Mouse (Mus musculus): ENCODE results near the gene Mettl7a1.
"Not testable (repeated sequence)": the region's sequence is repeated elsewhere in the genome, so short reads cannot be mapped to it uniquely, and the experiment has no call there.

Gene Mettl7a1

DNA sequence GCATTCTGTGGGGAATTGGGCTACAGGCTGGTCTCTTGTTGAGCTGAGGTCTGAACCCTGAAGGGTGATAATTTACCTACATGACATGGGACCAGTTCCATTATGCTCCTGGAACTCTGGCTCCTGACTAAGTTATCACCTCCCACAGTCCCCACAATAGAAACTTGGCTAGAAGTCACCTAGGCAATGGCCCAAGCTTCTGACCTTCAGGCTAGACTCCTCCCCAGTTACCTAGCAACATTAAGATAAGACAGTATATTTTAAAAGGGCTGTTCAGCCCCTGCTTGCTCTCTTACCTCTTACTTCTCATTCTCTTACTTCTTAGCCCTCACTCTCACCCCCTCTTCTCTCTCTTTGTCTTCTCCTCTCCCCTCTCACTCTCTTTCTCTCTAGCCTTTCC, 41.5 kb downstream of the Mettl7a1 start:
- no peak for DNase-seq (ENCODE audit: low spot score)

DNA sequence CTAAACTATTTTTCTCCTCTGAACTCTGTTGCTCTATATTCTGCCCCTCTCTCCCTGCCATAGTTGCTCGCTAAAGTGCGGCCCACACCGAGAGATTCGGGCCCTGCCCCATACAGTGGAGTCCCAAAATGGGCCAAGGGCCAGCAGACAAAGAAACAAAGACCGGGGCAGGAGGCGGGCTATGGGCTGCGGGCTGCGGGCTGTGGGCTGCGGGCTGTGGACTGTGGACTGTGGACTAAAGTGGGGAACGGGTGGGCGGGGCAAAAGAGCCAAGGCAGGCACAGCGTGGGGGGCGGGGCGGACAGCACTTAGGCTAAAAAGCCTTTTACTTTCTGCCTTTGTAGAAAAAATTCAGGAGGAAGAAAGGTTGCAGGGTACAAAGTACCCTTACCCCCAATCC, 42.8 kb downstream of the Mettl7a1 start:
- DNase-seq (ENCODE audit: low spot score): no peak

DNA sequence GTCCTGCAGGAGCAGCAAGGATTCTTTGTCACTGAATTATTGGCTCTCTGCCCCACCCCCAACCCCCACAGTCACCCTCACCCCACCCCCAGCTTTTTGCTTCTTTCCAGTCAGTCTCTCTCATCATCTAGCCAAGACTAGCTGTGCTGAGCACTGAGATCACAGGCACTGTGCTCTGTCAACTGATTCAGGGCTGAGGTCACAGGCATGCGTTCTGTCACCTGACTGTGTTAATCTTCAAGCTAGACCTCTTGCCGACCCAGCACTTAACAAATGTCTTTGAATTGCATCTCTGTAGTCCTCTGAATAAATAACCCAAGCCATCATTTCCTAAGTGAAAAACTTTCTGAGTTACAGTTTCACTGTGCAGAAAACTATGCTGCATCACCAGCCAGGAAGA, 45.6 kb downstream of the Mettl7a1 start:
- no peak for DNase-seq (ENCODE audit: low spot score)

DNA sequence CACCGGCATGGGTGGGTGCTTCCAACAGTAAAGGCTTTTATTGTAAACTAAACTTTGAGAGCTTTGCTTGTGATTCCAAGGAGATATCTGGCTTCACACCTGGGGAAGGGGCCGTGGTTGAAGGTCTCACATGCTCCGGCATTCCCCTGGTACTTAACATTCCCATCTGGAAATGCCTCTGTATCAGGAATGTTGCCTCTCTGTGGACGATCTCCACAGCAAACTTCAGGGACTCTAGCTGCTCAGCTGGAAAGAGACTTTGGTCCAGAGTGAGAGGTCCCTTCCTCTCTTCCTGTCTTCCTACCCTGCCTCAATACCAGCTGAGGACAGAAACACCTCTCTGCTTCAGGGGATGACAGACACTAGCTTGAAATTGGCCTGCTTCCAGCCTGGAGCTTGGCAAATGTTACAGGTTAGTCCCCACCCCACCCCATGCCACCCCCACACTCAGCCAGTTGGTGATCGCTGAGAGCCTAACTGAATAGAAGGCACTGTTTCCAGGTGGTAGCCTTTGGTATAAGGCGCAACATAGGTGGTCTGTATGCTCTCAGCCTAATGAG, 47.6 kb downstream of the Mettl7a1 start:
- no peak for DNase-seq (ENCODE audit: low spot score)

DNA sequence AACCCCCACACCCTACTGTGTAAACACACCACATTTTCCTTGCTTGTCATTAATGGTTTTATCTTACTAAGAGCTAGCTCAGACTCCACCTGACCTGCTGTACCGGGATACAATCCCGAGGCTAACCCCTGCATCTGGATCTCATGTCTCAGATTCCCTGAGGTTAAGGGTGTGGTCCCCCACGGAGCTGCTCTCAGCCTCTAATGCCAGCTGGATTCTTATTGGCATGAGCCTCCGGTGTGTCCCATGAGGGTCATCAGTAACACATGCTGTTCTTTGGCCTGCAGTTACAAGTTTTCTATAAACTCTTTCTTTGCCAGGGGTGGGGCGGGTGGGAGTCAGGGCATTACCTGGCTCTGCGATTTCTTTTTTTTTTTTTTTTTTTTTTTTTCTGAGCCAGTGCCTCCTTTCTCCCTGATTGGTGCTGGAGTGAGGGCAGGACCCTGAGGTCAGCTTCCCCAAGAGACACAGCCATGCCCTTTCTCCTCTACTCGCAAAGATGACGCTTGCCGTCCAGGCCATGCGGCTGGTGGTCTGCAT, 48.8 kb downstream of the Mettl7a1 start, which contains the start of the genes Methig1 and Mettl7a2:
Methig1 (plus strand) TSS at position 439 of the 540 bp plus-strand sequence.
Mettl7a2 (plus strand) TSS at position 490 of the 540 bp plus-strand sequence.
- DNase-seq (ENCODE audit: low spot score): no peak

DNA sequence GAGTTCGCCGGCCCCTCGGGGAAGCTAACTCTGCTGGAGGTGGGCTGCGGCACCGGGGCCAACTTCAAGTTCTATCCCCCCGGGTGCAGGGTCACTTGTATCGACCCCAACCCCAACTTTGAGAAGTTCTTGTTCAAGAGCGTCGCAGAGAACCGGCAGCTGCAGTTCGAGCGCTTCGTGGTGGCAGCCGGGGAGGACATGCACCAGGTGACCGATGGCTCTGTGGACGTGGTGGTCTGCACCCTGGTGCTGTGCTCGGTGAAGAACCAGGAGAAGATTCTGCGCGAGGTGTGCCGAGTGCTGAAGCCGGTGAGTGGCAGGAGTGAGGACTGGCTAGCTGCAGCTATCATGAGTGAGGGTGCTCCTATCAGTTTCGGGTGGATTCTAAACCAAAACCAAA, 49.5 kb downstream of the Mettl7a1 start:
- DNase-seq (ENCODE audit: low spot score): not testable (repeated sequence)

DNA sequence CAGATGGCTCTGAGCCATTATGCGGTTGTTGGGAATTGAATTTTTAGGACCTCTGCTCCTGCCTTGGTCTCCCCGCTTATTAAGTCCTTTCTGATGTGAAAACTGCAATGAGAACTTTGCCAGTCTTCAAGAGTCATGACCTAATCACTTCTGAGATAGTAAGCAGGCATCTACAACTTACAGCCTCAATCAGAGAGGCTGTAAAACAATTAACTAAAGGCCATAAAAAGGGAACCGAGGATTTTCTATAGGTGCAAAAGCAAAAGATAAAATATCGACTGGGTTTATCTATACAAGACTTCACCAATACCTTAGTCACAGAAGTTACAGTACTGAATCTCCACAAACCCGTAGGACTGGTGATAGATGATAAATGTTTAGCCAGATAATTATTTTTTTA, 51.9 kb downstream of the Mettl7a1 start:
- no peak for DNase-seq (ENCODE audit: low spot score)

DNA sequence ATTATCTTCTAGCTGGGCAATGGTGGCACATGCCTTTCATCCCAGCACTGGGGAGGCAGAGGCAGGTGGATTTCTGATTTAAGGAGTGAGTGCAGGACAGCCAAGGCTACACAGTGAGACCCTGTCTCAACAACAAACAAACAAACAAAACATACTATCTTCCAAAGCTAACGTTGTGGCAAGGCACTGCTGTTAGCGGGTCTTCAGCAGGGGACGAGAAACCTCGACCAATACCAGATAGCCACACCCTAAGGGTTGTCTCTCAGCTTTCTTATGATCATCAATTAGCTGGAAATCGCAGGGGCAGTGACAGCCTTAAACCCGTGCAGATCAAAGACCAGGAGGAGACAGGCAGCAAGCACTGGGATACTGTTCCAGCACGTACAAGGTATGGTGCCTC, 60.3 kb downstream of the Mettl7a1 start, which contains the start of gene Higd1c:
Higd1c (plus strand) TSS at position 301 of the 400 bp plus-strand sequence.
- DNase-seq (ENCODE audit: low spot score): no peak

DNA sequence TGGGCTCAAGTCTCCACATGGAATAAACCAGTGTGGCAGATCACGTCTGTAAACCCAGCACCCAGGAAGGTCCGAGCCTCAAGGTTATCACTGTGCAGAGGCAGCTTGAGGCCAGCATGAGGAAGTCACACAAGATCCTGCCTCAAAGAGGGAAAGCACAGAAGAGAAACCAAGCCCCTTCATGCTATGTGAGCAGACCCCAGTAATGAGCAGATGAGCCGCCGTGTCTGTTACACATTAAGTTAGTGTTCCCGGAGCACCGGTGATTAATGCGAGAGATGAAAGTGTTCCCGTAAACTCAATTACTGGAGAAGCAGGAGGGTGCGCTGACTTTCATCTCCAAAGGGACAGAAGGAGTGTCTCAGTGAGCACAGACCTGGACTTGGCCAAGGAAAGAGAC, 62.0 kb downstream of the Mettl7a1 start:
- DNase-seq (ENCODE audit: low spot score): not testable (repeated sequence)

DNA sequence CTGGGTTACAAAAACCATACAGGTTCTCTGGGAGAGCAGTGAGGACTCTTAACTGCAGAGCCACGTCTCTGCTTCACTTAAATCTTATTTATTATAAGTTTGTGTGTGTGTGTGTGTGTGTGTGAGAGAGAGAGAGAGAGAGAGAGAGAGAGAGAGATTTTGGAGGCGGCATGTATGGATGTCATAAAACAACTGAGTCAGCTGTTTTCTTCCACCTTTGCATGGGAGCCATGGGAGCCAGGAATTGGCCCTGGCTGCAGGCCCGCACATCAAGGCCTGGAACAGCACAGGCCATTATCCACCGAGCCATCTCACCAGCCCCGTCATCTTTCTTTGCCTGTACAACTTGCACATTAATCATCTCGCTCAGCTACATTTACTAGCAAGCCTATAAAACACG, 63.2 kb downstream of the Mettl7a1 start:
- no peak for DNase-seq (ENCODE audit: low spot score)

DNA sequence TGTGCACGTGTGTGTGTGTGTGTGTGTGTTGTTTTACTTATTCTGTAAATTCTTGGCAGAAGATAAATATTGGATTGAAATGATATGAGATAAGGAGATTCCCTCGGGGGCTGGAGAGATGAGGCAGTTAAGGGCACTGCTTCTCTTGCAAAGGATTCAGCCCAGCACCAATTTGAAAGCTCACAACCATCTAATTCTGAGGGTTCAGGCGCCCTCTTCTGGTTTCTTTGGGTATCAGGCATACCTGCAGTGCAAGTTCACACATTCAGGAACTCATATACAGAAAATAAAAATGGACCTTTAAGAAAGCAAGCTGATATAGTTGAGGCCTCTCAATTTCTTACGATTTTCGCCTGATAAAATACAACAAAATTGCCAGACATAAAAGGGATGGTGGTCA, 71.1 kb downstream of the Mettl7a1 start:
- DNase-seq (ENCODE audit: low spot score): no peak

DNA sequence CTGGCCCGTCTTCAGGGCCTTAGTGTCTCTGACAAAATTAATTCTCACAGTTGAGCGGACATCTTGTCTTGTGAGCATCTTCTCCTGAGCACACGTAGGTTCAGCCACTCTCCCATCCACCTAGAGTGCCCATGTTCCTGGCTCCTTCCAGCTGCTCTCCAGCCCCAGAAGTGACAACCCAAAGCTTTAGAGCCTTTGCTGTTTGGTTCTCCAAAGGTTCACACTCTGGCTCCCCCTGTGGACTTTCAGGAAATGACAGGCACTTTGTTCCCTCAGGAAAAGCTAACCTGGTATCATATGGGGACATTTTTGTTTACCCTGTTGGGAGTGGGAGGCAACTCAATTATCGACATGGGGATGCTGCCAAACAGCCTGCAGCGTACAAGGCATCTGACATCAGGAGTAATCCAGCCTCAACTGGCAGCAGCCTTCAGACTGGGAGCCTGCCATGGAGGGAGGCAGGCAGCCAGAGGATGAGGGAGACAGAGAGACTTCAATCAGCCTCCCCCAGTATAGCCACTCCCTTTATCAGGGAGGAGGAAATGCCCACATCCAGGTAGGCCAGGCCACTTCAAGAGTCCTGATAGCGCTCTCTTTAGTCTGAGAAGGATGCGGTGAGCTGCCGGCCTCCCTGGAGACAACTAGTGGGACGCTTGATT, 74.0 kb downstream of the Mettl7a1 start:
- not testable (repeated sequence) for DNase-seq (ENCODE audit: low spot score)

All from urinary bladder, postnatal 10 days (tissue).